Comparison of ENCODE assay signal across 8 mouse cellular contexts in the genomic region with DNA sequence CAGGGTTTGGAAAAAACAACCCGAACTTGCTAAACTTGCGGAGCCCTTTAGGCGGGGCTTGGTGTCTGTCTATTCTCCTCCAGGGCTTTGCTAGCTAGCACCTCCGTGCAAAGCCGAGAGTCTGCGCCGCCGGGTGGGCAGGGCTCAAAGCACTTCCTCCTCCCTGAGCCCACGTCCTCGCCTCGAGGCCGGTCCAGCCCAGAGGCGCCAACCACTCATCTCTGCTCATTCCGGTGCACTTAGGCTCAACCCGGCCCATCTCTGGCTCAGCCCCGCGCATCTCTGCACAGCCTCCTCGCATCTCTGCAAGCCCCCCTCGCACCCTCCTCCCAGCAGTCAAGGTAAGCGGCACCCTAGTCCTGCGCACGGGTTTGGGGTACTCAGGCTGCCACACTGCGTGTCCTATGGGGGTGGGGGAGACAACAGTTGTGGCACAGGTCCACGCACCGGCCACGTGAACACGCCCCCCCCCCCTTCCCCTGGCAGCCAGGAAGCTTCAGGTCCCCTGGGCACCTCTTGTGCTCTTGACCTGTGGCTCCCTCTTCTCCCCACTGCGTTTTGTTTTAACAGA. TPM values are rescaled to one million over a fixed set of nuclear protein-coding genes. Genes with fewer than 3 reads are reported as not detected.
DNase-seq lines count a peak whose midpoint lies in the region; ATAC-seq and TF ChIP-seq lines count a peak whose summit lies in the region.

No protein-coding gene starts in this region.

- no peak overlapping the region for H3K27ac ChIP-seq in embryonic facial prominence, embryonic 14.5 days (replicated peaks; ENCODE audit: low read depth, low read length)
- no peak overlapping the region for H3K27ac ChIP-seq in kidney, embryonic 14.5 days (ENCODE audit: low read depth, low read length)
- no peak overlapping the region for H3K27ac ChIP-seq in limb, embryonic 14.5 days (replicated peaks; ENCODE audit: low read depth, low read length)
- no peak overlapping the region for H3K27ac ChIP-seq in midbrain, embryonic 15.5 days

- TF ChIP-seq POLR2A in limb, embryonic 14.5 days (IDR thresholded peaks at IDR 0.05; ENCODE audit: borderline replicate concordance, extremely low read depth, insufficient read depth, insufficient read length): no peak

- peaks cover 12% of the 10 kb centered on the region; the same call in 1 of the 2 replicates for H3K4me1 ChIP-seq in embryonic facial prominence, embryonic 14.5 days (ENCODE audit: control insufficient read depth, insufficient read depth, low read length)
- H3K4me1 ChIP-seq in kidney, embryonic 14.5 days (ENCODE audit: control insufficient read depth, insufficient read depth, low read length): no peaks in the 10 kb centered on the region; the same call in 1 of the 2 replicates
- peaks cover 3% of the 10 kb centered on the region; the same call in 1 of the 2 replicates for H3K4me1 ChIP-seq in limb, embryonic 14.5 days (ENCODE audit: control insufficient read depth, insufficient read depth, low read length)
- peaks cover 9% of the 10 kb centered on the region for H3K4me1 ChIP-seq in midbrain, embryonic 15.5 days

- ATAC-seq in cerebellum, adult (ENCODE audit: insufficient number of reproducible peaks, low FRiP score, low TSS enrichment): peak; percentile 40; the same call in 1 of the 2 replicates
- ATAC-seq in embryonic facial prominence, embryonic 14.5 days (ENCODE audit: low read depth): peak; percentile 82
- ATAC-seq in kidney, embryonic 14.5 days (ENCODE audit: low FRiP score, low TSS enrichment): peak; percentile 89
- ATAC-seq in limb, embryonic 14.5 days (ENCODE audit: low FRiP score, low read depth): peak; percentile 56
- peak; percentile 89 for ATAC-seq in midbrain, embryonic 15.5 days (replicated peaks)

- WGBS in embryonic facial prominence, embryonic 14.5 days: 2% methylated on average over 19 of the region's 28 CpGs
- WGBS in kidney, embryonic 14.5 days: 1% methylated on average over 28 of the region's 28 CpGs
- WGBS in limb, embryonic 14.5 days: under 1% methylated on average over 25 of the region's 28 CpGs
- 1% methylated on average over 28 of the region's 28 CpGs for WGBS in midbrain, embryonic 15.5 days

- DNase-seq in cerebellum, adult 9-11 months: no peak
- DNase-seq in embryonic facial prominence, embryonic 14.5 days (ENCODE audit: low spot score): peak; percentile 63
- peak; percentile 83 to 86 for DNase-seq in heart, adult 9 months (ENCODE audit: low spot score in 2 of 2)
- DNase-seq in limb, embryonic 14.5 days (ENCODE audit: low spot score): peak; percentile 22
- peak; percentile 80 to 86 for DNase-seq in spleen, adult 18-20 months

- no peaks in the 10 kb centered on the region for H3K27me3 ChIP-seq in embryonic facial prominence, embryonic 14.5 days (replicated peaks; ENCODE audit: control insufficient read depth, insufficient read depth, low read length)
- H3K27me3 ChIP-seq in kidney, embryonic 14.5 days (ENCODE audit: control insufficient read depth, insufficient read depth, low read length): peaks cover 4% of the 10 kb centered on the region; the same call in 1 of the 2 replicates
- no peaks in the 10 kb centered on the region for H3K27me3 ChIP-seq in limb, embryonic 14.5 days (ENCODE audit: control insufficient read depth, insufficient read depth, low read length)
- peaks cover 7% of the 10 kb centered on the region; the same call in 1 of the 2 replicates for H3K27me3 ChIP-seq in midbrain, embryonic 15.5 days (replicated peaks)

- no peaks in the 10 kb centered on the region for H3K36me3 ChIP-seq in embryonic facial prominence, embryonic 14.5 days (ENCODE audit: control insufficient read depth, insufficient read depth, low read length)
- H3K36me3 ChIP-seq in kidney, embryonic 14.5 days (ENCODE audit: control insufficient read depth, insufficient read depth, low read length): no peaks in the 10 kb centered on the region
- no peaks in the 10 kb centered on the region for H3K36me3 ChIP-seq in limb, embryonic 14.5 days (ENCODE audit: control insufficient read depth, insufficient read depth, low read length)
- no peaks in the 10 kb centered on the region for H3K36me3 ChIP-seq in midbrain, embryonic 15.5 days (replicated peaks)

- H3K4me3 ChIP-seq in embryonic facial prominence, embryonic 14.5 days (ENCODE audit: low read depth, low read length): peak overlapping the region; percentile 44
- peak overlapping the region; percentile 40 for H3K4me3 ChIP-seq in kidney, embryonic 14.5 days (ENCODE audit: low read length)
- peak overlapping the region; percentile 34 for H3K4me3 ChIP-seq in limb, embryonic 14.5 days (replicated peaks; ENCODE audit: low read length)
- H3K4me3 ChIP-seq in midbrain, embryonic 15.5 days: peak overlapping the region; percentile 48

- peak overlapping the region; percentile 49 for H3K9ac ChIP-seq in embryonic facial prominence, embryonic 14.5 days (ENCODE audit: low read depth, low read length)
- H3K9ac ChIP-seq in kidney, embryonic 14.5 days (ENCODE audit: low read depth, low read length): peak overlapping the region; percentile 45; the same call in 1 of the 2 replicates
- H3K9ac ChIP-seq in limb, embryonic 14.5 days (ENCODE audit: low read depth, low read length, severe bottlenecking): peak overlapping the region; percentile 35
- H3K9ac ChIP-seq in midbrain, embryonic 15.5 days: peak overlapping the region; percentile 51

- H3K9me3 ChIP-seq in embryonic facial prominence, embryonic 14.5 days (ENCODE audit: control insufficient read depth, low read length): no peaks in the 10 kb centered on the region
- no peaks in the 10 kb centered on the region for H3K9me3 ChIP-seq in kidney, embryonic 14.5 days (ENCODE audit: control insufficient read depth, low read length)
- H3K9me3 ChIP-seq in limb, embryonic 14.5 days (ENCODE audit: control insufficient read depth, low read length): no peaks in the 10 kb centered on the region
- H3K9me3 ChIP-seq in midbrain, embryonic 15.5 days: no peaks in the 10 kb centered on the region

- peak overlapping the region; percentile 87 for H3K4me2 ChIP-seq in embryonic facial prominence, embryonic 14.5 days (ENCODE audit: low read depth, low read length)
- peak overlapping the region; percentile 77 for H3K4me2 ChIP-seq in kidney, embryonic 14.5 days (replicated peaks; ENCODE audit: low read depth, low read length)
- peak overlapping the region; percentile 68 for H3K4me2 ChIP-seq in limb, embryonic 14.5 days (replicated peaks; ENCODE audit: low read depth, low read length, severe bottlenecking)
- H3K4me2 ChIP-seq in midbrain, embryonic 15.5 days: peak overlapping the region; percentile 97

RNA-seq across cellular contexts. Expression of a gene that starts 0.4 kb away (rescaled TPM):
- 3.1 and 3.3 TPM in 2 replicates for polyA plus RNA-seq in embryonic facial prominence, embryonic 14.5 days (2014; fragmentation: Nextera tagmentation; extraction: Ambion mirVana)
- 1.5 and 1.6 TPM in 2 replicates for polyA plus RNA-seq in kidney, embryonic 14.5 days (2014; fragmentation: Nextera tagmentation; extraction: Ambion mirVana)
- polyA plus RNA-seq in limb, embryonic 14.5 days (2012; rRNA removed): 1.7 and 2.3 TPM in 2 replicates
- polyA plus RNA-seq in limb, embryonic 14.5 days (2014; fragmentation: Nextera tagmentation; extraction: Ambion mirVana): 1.6 and 2.6 TPM in 2 replicates
- polyA plus RNA-seq in midbrain, embryonic 15.5 days (2015; fragmentation: Nextera tagmentation; extraction: Ambion mirVana): 0.71 and 0.98 TPM in 2 replicates
